Mouse (Mus musculus) MEL (cell line): ENCODE data around the gene Soat1. TPM values are rescaled to one million over a fixed set of nuclear protein-coding genes. Genes with fewer than 3 reads are reported as not detected.

Experiments used
- DNase-seq: peaks from one replicate; pipeline ENCODE4 v3.0.0; 2011; ENCODE audit warnings: low read depth, low spot score
- H3K27ac ChIP-seq: 2 replicates; pipeline ENCODE4 v1.5.1; 2012; ENCODE audit warnings: low read depth, mild to moderate bottlenecking, control low read depth, low read length, moderate library complexity; ENCODE audit not compliant: control insufficient read depth
- H3K27me3 ChIP-seq, 2 experiments: fragments of 150-350 bp in 1 of 2; sonication (generic) in 1 of 2; 2 replicates each; pipeline ENCODE4 v1.6.1; 2012; ENCODE audit warnings: low read length in 2 of 2, mild to moderate bottlenecking in 2 of 2, improper control_type of control experiment in 1 of 2, moderate library complexity in 1 of 2; ENCODE audit not compliant: insufficient read depth in 2 of 2, control insufficient read depth in 1 of 2
- H3K36me3 ChIP-seq, 2 experiments: 2 replicates each; pipeline ENCODE4 v1.6.1; 2012 to 2014; ENCODE audit warnings: low read length in 2 of 2, improper control_type of control experiment in 1 of 2, inconsistent platforms in 1 of 2, mild to moderate bottlenecking in 1 of 2; ENCODE audit not compliant: insufficient read depth in 2 of 2, control insufficient read depth in 1 of 2
- H3K4me1 ChIP-seq, 2 experiments: fragments of 150-350 bp in 1 of 2; sonication (generic) in 1 of 2; 2 replicates each; pipeline ENCODE4 v1.6.1; 2012; ENCODE audit warnings: low read length in 2 of 2, improper control_type of control experiment in 1 of 2, mild to moderate bottlenecking in 1 of 2; ENCODE audit not compliant: insufficient read depth in 2 of 2, control insufficient read depth in 1 of 2
- H3K4me3 ChIP-seq, 2 experiments: fragments of 150-350 bp in 1 of 2; sonication (generic) in 1 of 2; 2 replicates each; pipeline ENCODE4 v1.5.1; 2012; ENCODE audit warnings: low read depth in 2 of 2, low read length in 2 of 2, mild to moderate bottlenecking in 2 of 2, moderate library complexity in 2 of 2, control low read depth in 1 of 2, improper control_type of control experiment in 1 of 2; ENCODE audit not compliant: control insufficient read depth in 1 of 2, insufficient read depth in 1 of 2
- H3K79me2 ChIP-seq: 2 replicates; pipeline ENCODE4 v1.6.1; 2012; ENCODE audit warnings: mild to moderate bottlenecking, low read length, moderate library complexity; ENCODE audit not compliant: control insufficient read depth, poor library complexity, insufficient read depth
- H3K9ac ChIP-seq: 2 replicates; pipeline ENCODE4 v1.6.1; 2012; ENCODE audit warnings: low read depth, mild to moderate bottlenecking, control low read depth, low read length, moderate library complexity; ENCODE audit not compliant: control insufficient read depth, poor library complexity, severe bottlenecking
- H3K9me3 ChIP-seq: fragments of 150-350 bp; sonication (generic); replicated peaks from 2 replicates; pipeline ENCODE4 v1.6.1; 2012; ENCODE audit warnings: mild to moderate bottlenecking, low read length, improper control_type of control experiment, moderate library complexity; ENCODE audit not compliant: insufficient read depth
- BHLHE40 ChIP-seq: IDR thresholded peaks from 2 replicates; pipeline ENCODE4 v1.6.1; 2012; ENCODE audit warnings: low read depth, mild to moderate bottlenecking, inconsistent platforms, low read length, improper control_type of control experiment, borderline replicate concordance
- ELF1 ChIP-seq: IDR thresholded peaks from 2 replicates; pipeline ENCODE4 v1.6.1; 2014; ENCODE audit warnings: low read depth, mild to moderate bottlenecking, inconsistent platforms, low read length, improper control_type of control experiment, moderate library complexity
- EP300 ChIP-seq, 2 experiments: IDR thresholded peaks; 2 replicates each; pipeline ENCODE4 v1.6.1; 2011; ENCODE audit warnings: improper control_type of control experiment in 2 of 2, low read length in 2 of 2, low read depth in 1 of 2, mild to moderate bottlenecking in 1 of 2
- ETS1 ChIP-seq: IDR thresholded peaks from 2 replicates; pipeline ENCODE4 v1.6.1; 2012; ENCODE audit warnings: low read depth, mild to moderate bottlenecking, inconsistent platforms, low read length, improper control_type of control experiment, moderate library complexity
- GABPA ChIP-seq: IDR thresholded peaks from 2 replicates; pipeline ENCODE4 v1.6.1; 2012; ENCODE audit warnings: low read depth, mild to moderate bottlenecking, inconsistent platforms, low read length, improper control_type of control experiment, moderate library complexity
- GATA1 ChIP-seq: IDR thresholded peaks from 2 replicates; pipeline ENCODE4 v1.6.1; 2011; ENCODE audit warnings: low read depth, low read length, improper control_type of control experiment
- JUND ChIP-seq: IDR thresholded peaks from 2 replicates; pipeline ENCODE4 v1.6.1; 2011; ENCODE audit warnings: low read depth, mild to moderate bottlenecking, improper control_type of control experiment, low read length
- KAT2A ChIP-seq: conservative IDR thresholded peaks from 2 replicates; pipeline ENCODE4 v1.6.1; 2012; ENCODE audit warnings: low read depth, low read length, improper control_type of control experiment, inconsistent platforms
- MAX ChIP-seq: IDR thresholded peaks from 2 replicates; pipeline ENCODE4 v1.6.1; 2011; ENCODE audit warnings: low read length, improper control_type of control experiment
- MAZ ChIP-seq: IDR thresholded peaks from 2 replicates; pipeline ENCODE4 v1.6.1; 2012; ENCODE audit warnings: low read depth, mild to moderate bottlenecking, inconsistent platforms, low read length, improper control_type of control experiment
- MEF2A ChIP-seq: IDR thresholded peaks from 2 replicates; pipeline ENCODE4 v1.6.1; 2014; ENCODE audit warnings: low read depth, mild to moderate bottlenecking, inconsistent platforms, low read length, improper control_type of control experiment; ENCODE audit not compliant: poor library complexity, insufficient replicate concordance, severe bottlenecking; ENCODE audit errors: extremely low read depth
- MXI1 ChIP-seq: IDR thresholded peaks from 2 replicates; pipeline ENCODE4 v1.6.1; 2011; ENCODE audit warnings: mild to moderate bottlenecking, low read depth, low read length, improper control_type of control experiment
- MYB ChIP-seq: IDR thresholded peaks from 2 replicates; pipeline ENCODE4 v1.6.1; 2011; ENCODE audit warnings: mild to moderate bottlenecking, low read depth, low read length, improper control_type of control experiment
- NRF1 ChIP-seq: IDR thresholded peaks from 2 replicates; pipeline ENCODE4 v1.6.1; 2014; ENCODE audit warnings: low read depth, mild to moderate bottlenecking, inconsistent platforms, low read length, improper control_type of control experiment, moderate library complexity; ENCODE audit not compliant: poor library complexity, insufficient read depth, severe bottlenecking
- POLR2A ChIP-seq, 2 experiments: IDR thresholded peaks; 2 replicates each; pipeline ENCODE4 v1.6.1; 2011 to 2012; ENCODE audit warnings: low read length in 2 of 2, mild to moderate bottlenecking in 2 of 2, control low read depth in 1 of 2, improper control_type of control experiment in 1 of 2, low read depth in 1 of 2, moderate library complexity in 1 of 2; ENCODE audit not compliant: control insufficient read depth in 1 of 2, insufficient read depth in 1 of 2, poor library complexity in 1 of 2
- POLR2AphosphoS2 ChIP-seq: IDR thresholded peaks from 2 replicates; pipeline ENCODE4 v1.6.1; 2011; ENCODE audit warnings: low read length, improper control_type of control experiment
- SIN3A ChIP-seq: IDR thresholded peaks from 2 replicates; pipeline ENCODE4 v1.6.1; 2012; ENCODE audit warnings: low read length, improper control_type of control experiment, inconsistent platforms
- SMC3 ChIP-seq: IDR thresholded peaks from 2 replicates; pipeline ENCODE4 v1.6.1; 2011; ENCODE audit warnings: low read depth, low read length, improper control_type of control experiment
- TAL1 ChIP-seq: IDR thresholded peaks from 2 replicates; pipeline ENCODE4 v1.6.1; 2012; ENCODE audit warnings: mild to moderate bottlenecking, inconsistent platforms, low read length, moderate library complexity, mixed read lengths
- TBP ChIP-seq: IDR thresholded peaks from 2 replicates; pipeline ENCODE4 v1.8.0; 2011; ENCODE audit warnings: low read depth, low read length, improper control_type of control experiment
- TCF12 ChIP-seq: IDR thresholded peaks from 2 replicates; pipeline ENCODE4 v1.6.1; 2014; ENCODE audit warnings: low read depth, mild to moderate bottlenecking, inconsistent platforms, low read length, improper control_type of control experiment, moderate library complexity
- UBTF ChIP-seq: IDR thresholded peaks from 2 replicates; pipeline ENCODE4 v1.6.1; 2012; ENCODE audit warnings: low read depth, mild to moderate bottlenecking, inconsistent platforms, low read length, improper control_type of control experiment, moderate library complexity, borderline replicate concordance; ENCODE audit not compliant: insufficient read depth
- USF1 ChIP-seq: IDR thresholded peaks from 2 replicates; pipeline ENCODE4 v1.6.1; 2014; ENCODE audit warnings: low read depth, mild to moderate bottlenecking, inconsistent platforms, low read length, improper control_type of control experiment, moderate library complexity
- USF2 ChIP-seq, 2 experiments: IDR thresholded peaks; 2 replicates each; pipeline ENCODE4 v1.6.1; 2011 to 2012; ENCODE audit warnings: improper control_type of control experiment in 2 of 2, low read length in 2 of 2, borderline replicate concordance in 1 of 2, inconsistent platforms in 1 of 2, low read depth in 1 of 2, mild to moderate bottlenecking in 1 of 2; ENCODE audit not compliant: insufficient read depth in 1 of 2
- ZKSCAN1 ChIP-seq: IDR thresholded peaks from 2 replicates; pipeline ENCODE4 v1.6.1; 2012; ENCODE audit warnings: low read depth, mild to moderate bottlenecking, inconsistent platforms, low read length, improper control_type of control experiment, moderate library complexity
- ZNF384 ChIP-seq: IDR thresholded peaks from 2 replicates; pipeline ENCODE4 v1.6.1; 2012; ENCODE audit warnings: low read depth, mild to moderate bottlenecking, inconsistent platforms, low read length, improper control_type of control experiment
- polyA plus RNA-seq, 2 experiments: library from polyadenylated mRNA; stranded (reverse) in 1 of 2; unstranded in 1 of 2; fragments of >175 nt in 1 of 2; fragments of >200 nt in 1 of 2; gene quantifications; 2 replicates each; pipeline versions ENCODE4 v1.2.1 to v1.2.4; 2012; ENCODE audit warnings: low replicate concordance in 2 of 2, low read depth in 1 of 2; ENCODE audit not compliant: insufficient read length in 2 of 2, insufficient read depth in 1 of 2, missing spikeins in 1 of 2
- total RNA-seq: library from RNA; depleted of rRNA; stranded (reverse); fragments of 300-350 nt; gene quantifications from 2 replicates; pipeline ENCODE4 v1.2.3, GENCODE M21; 2012

Soat1 gene
- total and polyA plus RNA-seq, 3 experiments, result 2.7 to 10.5 TPM; not detected in 1

GRCm38 (mm10) chr1:156425746-156426145 lies 48.4 kb downstream of the Soat1 start:
- Histone ChIP-seq H3K9ac (no peak overlapping the region), H3K4me3 (no peak overlapping the region)
- DNase-seq, result no peak
- TF ChIP-seq JUND (no peak), KAT2A (no peak), POLR2AphosphoS2 (no peak), MAX (no peak), SIN3A (no peak), USF2 (IDR thresholded peaks at IDR 0.05; ENCODE audit: borderline replicate concordance in 1 of 2, insufficient read depth in 1 of 2, low read depth in 1 of 2, low read length in 2 of 2) (no peak), BHLHE40 (no peak), ELF1 (no peak), ZNF384 (no peak), SMC3 (no peak), TAL1 (no peak), NRF1 (no peak), ZKSCAN1 (no peak), EP300 (IDR thresholded peaks at IDR 0.05; ENCODE audit: low read depth in 1 of 2, low read length in 2 of 2) (no peak), MYB (no peak), GATA1 (no peak), UBTF (no peak), MXI1 (no peak), USF1 (no peak), ETS1 (no peak)
- TF ChIP-seq, all 39 proteins: peak for 0
- Histone ChIP-seq H3K4me1 (peaks cover 0 to 16% of the 10 kb centered on the region in 2 experiments; a peak in 3 of 4 replicates), H3K36me3 (peaks cover 0 to 6% of the 10 kb centered on the region in 2 experiments; a peak in 2 of 4 replicates), H3K9me3 (no peaks in the 10 kb centered on the region), H3K27ac (no peak overlapping the region), H3K27me3 (no peaks in the 10 kb centered on the region), H3K79me2 (no peaks in the 10 kb centered on the region)

GRCm38 (mm10) chr1:156424054-156424453 lies 50.1 kb downstream of the Soat1 start:
- Histone ChIP-seq H3K9me3 (no peaks in the 10 kb centered on the region), H3K27me3 (no peaks in the 10 kb centered on the region)
- no peak for DNase-seq

More at GRCm38 (mm10) chr1:156424054-156424453, 50.1 kb downstream of the Soat1 start:
- H3K27ac ChIP-seq, result no peak overlapping the region
- H3K4me1 ChIP-seq, result peaks cover 0 to 16% of the 10 kb centered on the region in 2 experiments; a peak in 3 of 4 replicates
- H3K79me2 ChIP-seq, result no peaks in the 10 kb centered on the region
- TF ChIP-seq TAL1, result no peak
- TF ChIP-seq POLR2AphosphoS2, result no peak
- TF ChIP-seq MEF2A, result no peak
- TF ChIP-seq MXI1, result no peak
- no peak for TF ChIP-seq JUND
- TF ChIP-seq GABPA, result no peak
- no peak for TF ChIP-seq MAZ
- no peak for TF ChIP-seq POLR2A (IDR thresholded peaks at IDR 0.05; ENCODE audit: control insufficient read depth in 1 of 2, insufficient read depth in 1 of 2, low read depth in 1 of 2, low read length in 2 of 2, poor library complexity in 1 of 2)
- TF ChIP-seq KAT2A, result no peak
- no peak for TF ChIP-seq TBP
- no peak for TF ChIP-seq UBTF
- TF ChIP-seq USF1, result no peak
- no peak for TF ChIP-seq MYB
- no peak for TF ChIP-seq TCF12
- TF ChIP-seq EP300 (IDR thresholded peaks at IDR 0.05; ENCODE audit: low read depth in 1 of 2, low read length in 2 of 2), result no peak
- H3K4me3 ChIP-seq, result no peak overlapping the region
- H3K36me3 ChIP-seq, result peaks cover 0 to 6% of the 10 kb centered on the region in 2 experiments; a peak in 2 of 4 replicates
- no peak overlapping the region for H3K9ac ChIP-seq
